Mouse (Mus musculus): ENCODE measurements at regions not wholly inside any gene's neighbourhood (a gene's known extent, or its start where the extent isn't known, plus 50 kb on each side); places are given as distances from the start of the nearest gene placed in this dataset.

DNA sequence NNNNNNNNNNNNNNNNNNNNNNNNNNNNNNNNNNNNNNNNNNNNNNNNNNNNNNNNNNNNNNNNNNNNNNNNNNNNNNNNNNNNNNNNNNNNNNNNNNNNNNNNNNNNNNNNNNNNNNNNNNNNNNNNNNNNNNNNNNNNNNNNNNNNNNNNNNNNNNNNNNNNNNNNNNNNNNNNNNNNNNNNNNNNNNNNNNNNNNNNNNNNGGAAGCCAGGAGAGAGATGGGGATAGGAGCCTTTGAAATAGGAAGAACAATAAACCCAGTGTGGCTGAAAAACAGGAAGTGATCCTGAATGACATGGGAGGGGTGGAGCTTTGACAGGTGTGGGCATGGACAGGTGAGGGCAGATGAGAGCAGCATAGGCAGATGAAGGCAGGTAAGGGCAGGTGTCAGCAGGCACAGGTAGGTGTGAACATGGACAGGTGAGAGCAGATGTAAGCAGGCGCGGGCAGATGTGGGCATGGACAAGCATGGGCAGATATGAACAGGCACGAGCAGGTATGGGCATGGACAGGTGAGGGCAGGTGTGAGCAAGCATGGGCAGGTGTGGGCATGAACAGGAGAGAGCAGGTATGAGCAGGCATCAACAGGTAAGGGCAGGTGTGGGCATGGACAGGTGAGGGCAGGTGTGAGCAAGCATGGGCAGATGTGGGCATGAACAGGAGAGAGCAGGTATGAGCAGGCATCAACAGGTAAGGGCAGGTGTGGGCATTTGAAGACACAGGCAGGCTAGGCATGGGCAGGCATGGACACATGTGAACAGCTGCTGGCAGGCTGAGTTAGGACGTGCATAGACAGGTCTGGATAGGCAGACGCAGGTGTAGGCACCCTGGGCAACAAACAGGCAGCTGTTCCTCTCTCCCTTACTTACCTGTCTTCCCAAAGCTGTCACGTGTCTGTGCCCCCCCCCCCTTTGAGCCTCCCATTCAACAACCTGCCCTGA, 135.2 kb upstream of the Zmiz1 start:
- H3K4me1 ChIP-seq (ENCODE audit: control insufficient read depth, insufficient read depth), result peaks cover 18% of the 10 kb centered on the region
- no peak overlapping the region for H3K4me3 ChIP-seq (ENCODE audit: low read depth, low read length)
- H3K36me3 ChIP-seq (replicated peaks; ENCODE audit: control insufficient read depth, insufficient read depth, low read length), result no peaks in the 10 kb centered on the region
- H3K4me2 ChIP-seq (ENCODE audit: low read depth, low read length), result no peak overlapping the region
- ATAC-seq (ENCODE audit: insufficient read depth, low read depth) (no peak), DNase-seq (ENCODE audit: low spot score) (no peak)
- no peak overlapping the region for H3K9ac ChIP-seq (replicated peaks; ENCODE audit: low read depth, low read length)
- TF ChIP-seq CTCF (IDR thresholded peaks at IDR 0.05; ENCODE audit: low read depth), result no peak
- TF ChIP-seq EP300 (IDR thresholded peaks at IDR 0.05; ENCODE audit: low read depth), result no peak
- 79% methylated on average over 6 of the region's 6 CpGs for WGBS
- no peaks in the 10 kb centered on the region for H3K9me3 ChIP-seq (replicated peaks; ENCODE audit: control insufficient read depth, low read length)
- H3K27ac ChIP-seq (ENCODE audit: low read depth), result no peak overlapping the region
- H3K27me3 ChIP-seq (ENCODE audit: control insufficient read depth, insufficient read depth, low read length), result no peaks in the 10 kb centered on the region

DNA sequence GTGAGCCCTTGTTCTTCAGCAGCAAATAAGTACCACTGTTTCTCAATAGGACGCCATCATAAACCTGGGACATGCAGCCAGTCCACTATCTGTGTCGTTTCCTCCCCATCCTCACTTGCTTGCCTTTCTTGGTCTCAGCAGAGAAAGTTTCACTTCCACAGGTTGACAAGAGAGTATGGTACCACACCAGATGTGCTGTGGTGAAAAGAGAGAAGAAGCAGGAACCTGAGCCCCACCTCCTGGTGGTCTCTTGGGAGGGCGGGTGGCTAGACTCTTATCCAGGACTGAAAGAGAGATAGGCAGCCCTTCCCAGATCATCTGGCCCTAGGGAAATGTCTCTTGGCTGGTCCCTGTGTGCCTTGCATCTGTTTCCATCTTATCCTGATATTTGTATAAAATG, 133.1 kb upstream of the Zmiz1 start:
- ATAC-seq (ENCODE audit: insufficient read depth, low read depth), result no peak
- no peak for TF ChIP-seq EP300 (IDR thresholded peaks at IDR 0.05; ENCODE audit: low read depth)
- TF ChIP-seq CTCF (IDR thresholded peaks at IDR 0.05; ENCODE audit: low read depth), result no peak
- WGBS, result 83% methylated on average over 3 of the region's 3 CpGs

DNA sequence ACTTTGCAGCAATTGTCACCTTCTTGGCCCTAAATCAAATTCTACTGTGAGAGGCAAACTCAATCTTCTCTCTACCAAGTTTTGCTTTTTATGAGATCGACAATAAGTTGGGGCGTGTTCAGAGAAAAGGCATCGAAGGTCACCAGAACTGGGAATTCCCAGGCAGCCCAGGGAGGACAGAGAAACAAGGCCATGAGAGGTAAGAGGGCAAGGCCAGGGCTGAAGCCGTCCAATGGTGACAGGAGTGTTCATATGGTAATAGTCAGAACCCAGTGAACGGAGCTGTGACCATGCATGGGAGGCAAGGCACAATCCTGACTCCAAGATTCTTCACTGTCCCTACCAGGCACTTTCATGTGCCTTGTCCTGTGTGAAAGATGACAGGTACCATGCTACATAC, 130.8 kb upstream of the Zmiz1 start:
- 55% methylated on average over 5 of the region's 5 CpGs for WGBS
- Histone ChIP-seq H3K27ac (ENCODE audit: low read depth) (peak overlapping the region; percentile 12; the same call in 1 of the 2 replicates), H3K4me1 (ENCODE audit: control insufficient read depth, insufficient read depth) (peaks cover 15% of the 10 kb centered on the region), H3K9me3 (replicated peaks; ENCODE audit: control insufficient read depth, low read length) (no peaks in the 10 kb centered on the region), H3K9ac (replicated peaks; ENCODE audit: low read depth, low read length) (no peak overlapping the region), H3K4me3 (ENCODE audit: low read depth, low read length) (no peak overlapping the region), H3K27me3 (ENCODE audit: control insufficient read depth, insufficient read depth, low read length) (no peaks in the 10 kb centered on the region), H3K36me3 (replicated peaks; ENCODE audit: control insufficient read depth, insufficient read depth, low read length) (no peaks in the 10 kb centered on the region), H3K4me2 (ENCODE audit: low read depth, low read length) (no peak overlapping the region)
- no peak for DNase-seq (ENCODE audit: low spot score)
- TF ChIP-seq CTCF (IDR thresholded peaks at IDR 0.05; ENCODE audit: low read depth) (no peak), EP300 (IDR thresholded peaks at IDR 0.05; ENCODE audit: low read depth) (no peak)
- peak; percentile 53 for ATAC-seq (ENCODE audit: insufficient read depth, low read depth)

More for the DNA sequence above, 133.1 kb upstream of the Zmiz1 start:
- Histone ChIP-seq H3K27me3 (ENCODE audit: control insufficient read depth, insufficient read depth, low read length) (no peaks in the 10 kb centered on the region), H3K27ac (ENCODE audit: low read depth) (no peak overlapping the region), H3K9me3 (replicated peaks; ENCODE audit: control insufficient read depth, low read length) (no peaks in the 10 kb centered on the region), H3K9ac (replicated peaks; ENCODE audit: low read depth, low read length) (no peak overlapping the region), H3K36me3 (replicated peaks; ENCODE audit: control insufficient read depth, insufficient read depth, low read length) (no peaks in the 10 kb centered on the region), H3K4me3 (ENCODE audit: low read depth, low read length) (no peak overlapping the region), H3K4me1 (ENCODE audit: control insufficient read depth, insufficient read depth) (peaks cover 18% of the 10 kb centered on the region), H3K4me2 (ENCODE audit: low read depth, low read length) (no peak overlapping the region)
- DNase-seq (ENCODE audit: low spot score), result no peak

DNA sequence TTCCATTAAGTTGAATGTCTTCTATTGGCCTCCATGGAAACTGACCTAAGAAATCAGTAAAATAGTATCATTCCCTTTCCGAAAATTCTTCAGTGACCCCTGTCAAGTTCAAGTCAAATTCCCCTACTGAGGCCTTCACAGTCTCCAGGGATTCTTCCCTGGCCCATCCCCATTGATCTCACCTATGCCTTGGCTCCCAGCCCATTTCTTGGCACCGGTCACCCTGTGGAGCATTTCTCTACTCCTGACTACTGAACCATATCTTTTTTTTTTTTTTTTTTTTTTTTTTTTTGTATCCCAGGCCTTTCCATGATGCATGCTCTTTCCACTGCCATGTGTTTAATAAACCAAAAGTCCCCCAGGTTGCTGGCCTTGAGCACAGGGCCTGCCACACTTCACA, 124.8 kb upstream of the Zmiz1 start:
- H3K4me2 ChIP-seq (ENCODE audit: low read depth, low read length), result no peak overlapping the region
- WGBS, result 74% methylated on average over 2 of the region's 2 CpGs
- no peak for DNase-seq (ENCODE audit: low spot score)
- no peak for TF ChIP-seq EP300 (IDR thresholded peaks at IDR 0.05; ENCODE audit: low read depth)
- no peak for TF ChIP-seq CTCF (IDR thresholded peaks at IDR 0.05; ENCODE audit: low read depth)
- no peak for ATAC-seq (ENCODE audit: insufficient read depth, low read depth)
- H3K9me3 ChIP-seq (replicated peaks; ENCODE audit: control insufficient read depth, low read length), result no peaks in the 10 kb centered on the region
- no peaks in the 10 kb centered on the region for H3K27me3 ChIP-seq (ENCODE audit: control insufficient read depth, insufficient read depth, low read length)
- no peak overlapping the region for H3K9ac ChIP-seq (replicated peaks; ENCODE audit: low read depth, low read length)
- no peak overlapping the region for H3K4me3 ChIP-seq (ENCODE audit: low read depth, low read length)
- no peak overlapping the region for H3K27ac ChIP-seq (ENCODE audit: low read depth)
- H3K4me1 ChIP-seq (ENCODE audit: control insufficient read depth, insufficient read depth), result peaks cover 5% of the 10 kb centered on the region; the same call in 1 of the 2 replicates
- H3K36me3 ChIP-seq (replicated peaks; ENCODE audit: control insufficient read depth, insufficient read depth, low read length), result no peaks in the 10 kb centered on the region

DNA sequence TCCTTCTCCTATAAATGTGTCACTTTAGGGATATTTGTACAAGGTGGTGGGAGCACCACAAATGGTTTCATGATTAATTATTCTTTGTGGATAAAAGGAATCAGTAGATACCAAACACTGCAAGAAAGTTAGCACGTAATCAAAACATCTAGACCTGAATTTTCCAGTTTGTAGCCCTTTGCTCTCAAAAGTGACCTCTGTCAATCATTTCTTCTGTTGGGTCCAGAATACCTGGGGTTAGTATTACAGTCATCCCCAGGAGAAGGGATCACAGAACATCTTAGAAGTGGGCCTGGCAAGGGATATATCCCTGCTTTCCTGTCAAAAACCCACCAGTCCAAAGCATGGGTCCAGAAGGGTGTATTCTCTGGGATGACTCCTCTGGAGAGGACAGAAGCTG, 122.1 kb upstream of the Zmiz1 start:
- peaks cover 12% of the 10 kb centered on the region for H3K4me1 ChIP-seq (ENCODE audit: control insufficient read depth, insufficient read depth)
- TF ChIP-seq CTCF (IDR thresholded peaks at IDR 0.05; ENCODE audit: low read depth) (no peak), EP300 (IDR thresholded peaks at IDR 0.05; ENCODE audit: low read depth) (no peak)
- no peak overlapping the region for H3K4me3 ChIP-seq (ENCODE audit: low read depth, low read length)
- DNase-seq (ENCODE audit: low spot score) (no peak), ATAC-seq (ENCODE audit: insufficient read depth, low read depth) (no peak)
- H3K4me2 ChIP-seq (ENCODE audit: low read depth, low read length), result no peak overlapping the region
- 94% methylated on average over 1 of the region's 1 CpGs for WGBS
- no peak overlapping the region for H3K9ac ChIP-seq (replicated peaks; ENCODE audit: low read depth, low read length)
- H3K36me3 ChIP-seq (replicated peaks; ENCODE audit: control insufficient read depth, insufficient read depth, low read length), result no peaks in the 10 kb centered on the region
- H3K9me3 ChIP-seq (replicated peaks; ENCODE audit: control insufficient read depth, low read length), result no peaks in the 10 kb centered on the region
- no peaks in the 10 kb centered on the region for H3K27me3 ChIP-seq (ENCODE audit: control insufficient read depth, insufficient read depth, low read length)
- no peak overlapping the region for H3K27ac ChIP-seq (ENCODE audit: low read depth)
